Mouse (Mus musculus) T-cell, adult 2 months (primary cell): ENCODE measurements at regions not wholly inside any gene's neighbourhood (a gene's known extent, or its start where the extent isn't known, plus 50 kb on each side); places are given as distances from the start of the nearest gene placed in this dataset.
A peak's percentile ranks its signal among the peaks of the same experiment; 100 is the strongest.

Experiments
- DNase-seq: peaks from one replicate; pipeline ENCODE4 v3.0.0; 2022; ENCODE audit warnings: low spot score

- DNase-seq: no peak
Observed at GRCm38 (mm10) chr12:107658241-107658640, 169.8 kb downstream of the 3110018I06Rik start.

- DNase-seq: no peak
Observed at GRCm38 (mm10) chr12:107658821-107659220, 170.4 kb downstream of the 3110018I06Rik start.

GRCm38 (mm10) chr12:107662624-107663023, 174.2 kb downstream of the 3110018I06Rik start:
- DNase-seq: no peak

- no peak for DNase-seq
Observed at GRCm38 (mm10) chr12:107667836-107668235, 179.4 kb downstream of the 3110018I06Rik start.

- DNase-seq: no peak
Observed at GRCm38 (mm10) chr12:107669046-107669445, 180.6 kb downstream of the 3110018I06Rik start.

GRCm38 (mm10) chr12:107669450-107669849, 181.0 kb downstream of the 3110018I06Rik start:
- no peak for DNase-seq

- no peak for DNase-seq
Observed at GRCm38 (mm10) chr12:107669910-107670309, 181.5 kb downstream of the 3110018I06Rik start.

GRCm38 (mm10) chr12:107677076-107677475, 188.6 kb downstream of the 3110018I06Rik start:
- DNase-seq: no peak

GRCm38 (mm10) chr12:107687447-107687846, 199.0 kb downstream of the 3110018I06Rik start:
- no peak for DNase-seq

- no peak for DNase-seq
Observed at GRCm38 (mm10) chr12:107689418-107689817, 201.0 kb downstream of the 3110018I06Rik start.

- no peak for DNase-seq
Observed at GRCm38 (mm10) chr12:107690061-107690460, 201.6 kb downstream of the 3110018I06Rik start.

- DNase-seq: no peak
Observed at GRCm38 (mm10) chr12:107693693-107694092, 205.3 kb downstream of the 3110018I06Rik start.

GRCm38 (mm10) chr12:107695014-107695413, 206.6 kb downstream of the 3110018I06Rik start:
- no peak for DNase-seq

GRCm38 (mm10) chr12:107695438-107696267, 207.2 kb downstream of the 3110018I06Rik start:
- DNase-seq: no peak

GRCm38 (mm10) chr12:107700317-107700716, 211.9 kb downstream of the 3110018I06Rik start:
- no peak for DNase-seq

GRCm38 (mm10) chr12:107700868-107701597, 212.6 kb downstream of the 3110018I06Rik start:
- DNase-seq: no peak

GRCm38 (mm10) chr12:107708812-107709211, 220.4 kb downstream of the 3110018I06Rik start:
- no peak for DNase-seq

- DNase-seq: no peak
Observed at GRCm38 (mm10) chr12:107711017-107711416, 222.6 kb downstream of the 3110018I06Rik start.

- no peak for DNase-seq
Observed at GRCm38 (mm10) chr12:107711675-107712074, 223.2 kb downstream of the 3110018I06Rik start.

- no peak for DNase-seq
Observed at GRCm38 (mm10) chr12:107713191-107713590, 224.8 kb downstream of the 3110018I06Rik start.

GRCm38 (mm10) chr12:107714846-107715245, 226.4 kb downstream of the 3110018I06Rik start:
- no peak for DNase-seq

GRCm38 (mm10) chr12:107715871-107716270, 227.4 kb downstream of the 3110018I06Rik start:
- DNase-seq: no peak

- peak; percentile 75 for DNase-seq
Observed at GRCm38 (mm10) chr12:107720941-107721340, 232.5 kb downstream of the 3110018I06Rik start.
